Mouse (Mus musculus) retina, embryonic 14.5 days (tissue): ENCODE measurements around the gene Knstrn.

Source experiments
- DNase-seq: peaks from one replicate; pipeline ENCODE4 v3.0.0-alpha.2; 2015; ENCODE audit warnings: low spot score

Knstrn gene

DNA sequence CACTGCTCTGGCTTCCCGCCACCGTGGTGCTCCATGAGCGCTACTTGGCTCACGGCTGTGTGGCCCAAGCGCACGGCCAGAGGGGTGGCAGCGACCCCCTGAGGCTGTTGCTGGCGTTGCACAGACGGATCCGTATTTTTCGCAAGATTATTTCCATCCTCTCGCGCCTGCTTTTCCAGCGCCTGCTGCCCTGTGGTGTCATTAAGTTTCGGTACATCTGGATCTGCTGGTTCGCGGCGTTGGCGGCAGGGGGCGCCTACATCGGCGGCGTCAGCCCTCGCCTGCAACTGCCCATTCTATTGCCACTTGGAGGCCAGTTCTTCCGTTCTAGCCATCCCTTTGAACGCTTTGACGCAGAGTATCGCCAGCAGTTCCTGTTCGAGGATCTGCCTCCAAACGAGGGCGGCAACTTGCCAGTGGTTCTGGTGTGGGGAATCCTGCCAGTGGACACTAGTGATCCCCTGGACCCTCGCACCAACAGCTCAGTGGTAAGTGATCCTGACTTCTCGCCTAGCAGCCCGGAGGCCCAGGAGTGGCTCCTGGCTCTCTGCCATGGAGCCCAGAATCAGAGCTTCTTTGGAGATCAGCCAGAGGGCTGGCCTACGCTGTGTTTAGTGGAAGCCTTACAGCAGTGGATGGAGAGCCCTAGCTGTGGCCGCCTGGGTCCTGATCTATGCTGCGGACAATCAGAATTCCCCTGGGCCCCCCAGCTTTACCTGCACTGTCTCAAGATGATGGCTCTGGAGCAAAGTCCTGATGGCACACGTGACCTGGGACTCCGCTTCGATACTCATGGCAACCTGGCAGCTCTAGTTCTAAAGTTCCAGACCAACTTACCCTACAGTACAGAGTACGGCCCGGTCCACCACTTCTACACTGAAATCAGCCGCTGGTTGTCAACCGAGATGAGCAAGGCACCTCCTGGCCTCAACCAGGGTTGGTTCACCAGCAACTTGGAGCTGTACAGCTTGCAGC is 23.0 kb upstream of the Knstrn start:
- DNase-seq: peak; percentile 72

DNA sequence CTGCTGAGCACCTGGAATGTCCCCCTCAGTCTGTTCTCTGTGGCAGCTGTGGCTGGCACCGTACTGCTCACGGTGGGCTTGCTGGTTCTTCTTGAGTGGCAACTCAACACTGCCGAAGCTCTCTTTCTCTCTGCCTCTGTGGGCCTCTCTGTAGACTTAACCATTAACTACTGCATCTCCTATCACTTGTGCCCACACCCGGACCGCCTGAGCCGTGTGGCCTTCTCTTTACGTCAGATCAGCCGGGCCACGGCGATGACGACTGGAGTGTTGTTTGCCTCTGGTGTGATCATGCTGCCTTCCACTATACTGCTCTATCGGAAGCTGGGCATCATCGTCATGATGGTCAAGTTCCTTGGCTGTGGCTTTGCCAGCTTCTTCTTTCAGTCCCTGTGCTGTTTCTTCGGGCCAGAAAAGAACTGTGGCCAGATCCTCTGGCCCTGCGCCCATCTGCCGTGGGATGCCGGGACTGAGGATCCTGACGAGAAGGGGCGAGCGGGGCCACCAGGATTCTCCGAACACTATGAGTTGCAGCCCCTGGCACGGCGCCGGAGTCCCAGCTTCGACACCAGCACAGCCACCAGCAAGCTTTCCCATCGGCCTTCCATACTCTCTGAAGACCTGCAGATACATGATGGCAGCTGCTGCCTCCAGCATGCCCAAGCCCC is 22.1 kb upstream of the Knstrn start:
- DNase-seq: no peak

DNA sequence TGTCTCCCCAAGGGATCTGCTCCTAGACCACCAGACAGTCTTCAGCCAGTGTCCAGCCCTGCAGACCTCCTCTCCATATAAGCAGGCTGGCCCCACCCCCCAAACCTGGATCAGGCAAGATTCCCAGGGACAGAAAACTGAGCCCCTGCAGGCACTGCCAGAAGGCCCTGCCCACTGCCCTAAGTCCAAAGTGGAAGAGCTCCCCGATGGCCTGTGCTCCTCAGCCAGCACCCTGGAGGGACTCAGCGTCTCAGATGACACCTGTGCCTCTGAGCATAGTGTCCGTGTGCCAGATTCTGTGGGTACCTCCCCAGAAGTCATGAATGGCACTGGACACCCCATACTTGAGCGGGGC is 21.6 kb upstream of the Knstrn start:
- DNase-seq: no peak

GRCm38 (mm10) chr2:118793636-118794035 is 20.2 kb upstream of the Knstrn start:
- DNase-seq: no peak

- DNase-seq: no peak
Measured at GRCm38 (mm10) chr2:118802542-118803118, 11.2 kb upstream of the Knstrn start.

DNA sequence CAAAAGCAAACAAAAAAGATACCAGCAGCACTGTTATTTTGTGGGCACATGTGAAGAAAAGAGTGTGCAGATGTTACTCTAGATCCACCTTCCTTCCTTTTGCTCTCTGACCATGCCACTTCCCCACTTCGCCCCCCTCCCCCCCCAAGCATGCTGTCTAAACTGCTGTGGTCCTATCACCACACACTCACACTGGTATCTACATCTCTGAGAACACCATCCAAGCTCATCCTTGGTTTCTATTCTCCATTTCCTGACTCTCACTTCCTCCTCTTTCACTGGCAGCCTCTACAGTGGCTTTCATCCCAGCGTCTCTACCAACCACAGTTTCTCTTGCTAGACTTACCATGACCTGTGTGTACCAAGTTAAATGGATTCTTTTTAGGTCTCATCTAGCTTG is 9.3 kb upstream of the Knstrn start:
- no peak for DNase-seq

DNA sequence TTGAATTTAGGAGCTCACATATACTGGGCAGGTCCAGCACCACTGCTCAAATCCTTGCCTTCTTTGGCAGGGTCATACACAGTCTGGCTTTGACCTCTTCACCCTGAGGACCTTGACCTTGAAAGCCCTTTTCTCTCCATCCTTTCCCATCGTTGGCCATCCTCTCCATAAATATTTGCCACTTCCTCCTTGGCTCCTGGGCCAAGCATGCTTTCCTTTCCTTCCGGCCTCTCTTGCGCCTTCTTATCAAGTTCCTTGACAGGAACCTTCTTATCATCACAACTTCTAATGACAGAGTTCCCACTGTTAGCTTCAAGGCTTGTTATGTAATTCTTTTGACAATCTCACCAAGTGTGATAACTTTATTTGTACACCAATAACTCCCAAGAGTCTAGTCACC is 8.7 kb upstream of the Knstrn start:
- DNase-seq: no peak

DNA sequence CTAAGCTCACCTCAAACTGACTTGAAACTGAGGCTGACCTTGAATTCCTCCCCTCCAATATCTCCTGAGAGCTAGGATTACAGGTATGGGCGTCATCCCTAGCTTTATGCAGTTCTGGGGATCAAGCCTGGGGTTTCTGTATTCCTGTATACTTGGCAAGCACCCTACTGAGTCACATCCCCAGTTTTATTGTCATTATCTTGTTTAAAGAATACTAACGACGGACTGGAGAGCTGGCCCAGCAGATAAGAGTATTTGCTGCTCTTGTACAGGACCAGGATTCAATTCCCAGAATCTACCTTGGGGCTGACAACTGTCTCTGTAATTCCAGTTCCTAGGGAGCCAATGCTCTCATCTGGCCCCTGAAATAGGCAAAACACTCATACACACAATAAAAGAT is 8.0 kb upstream of the Knstrn start:
- DNase-seq: no peak

- no peak for DNase-seq
Measured at GRCm38 (mm10) chr2:118806860-118807259, 6.9 kb upstream of the Knstrn start.

DNA sequence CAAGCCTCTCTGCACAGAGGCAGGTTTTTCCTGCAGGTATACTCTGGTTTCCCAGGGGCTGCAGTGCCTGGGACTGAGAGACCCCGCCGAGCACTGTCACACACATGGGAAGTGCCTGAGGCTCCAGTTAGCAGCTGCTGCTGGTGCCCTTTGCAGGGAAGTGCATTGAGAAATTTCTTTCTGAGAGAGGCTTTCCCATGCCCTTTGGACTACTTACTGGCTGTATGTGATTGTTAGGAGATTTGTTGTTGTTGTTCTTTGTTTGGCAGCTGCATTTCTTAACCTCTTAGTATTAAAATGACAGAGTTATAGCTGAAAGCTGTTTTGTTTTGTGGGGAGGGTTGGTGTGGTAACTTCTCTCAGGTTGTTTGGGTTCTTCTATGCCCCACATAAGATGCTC is 2.9 kb upstream of the Knstrn start:
- no peak for DNase-seq

GRCm38 (mm10) chr2:118812724-118813123 is 1.1 kb upstream of the Knstrn start:
- no peak for DNase-seq

- no peak for DNase-seq
Measured at GRCm38 (mm10) chr2:118822800-118823199, 9.0 kb downstream of the Knstrn start.

GRCm38 (mm10) chr2:118824396-118824795 is 10.6 kb downstream of the Knstrn start:
- no peak for DNase-seq

- DNase-seq: no peak
Measured at GRCm38 (mm10) chr2:118829096-118829495, 15.3 kb downstream of the Knstrn start.

DNA sequence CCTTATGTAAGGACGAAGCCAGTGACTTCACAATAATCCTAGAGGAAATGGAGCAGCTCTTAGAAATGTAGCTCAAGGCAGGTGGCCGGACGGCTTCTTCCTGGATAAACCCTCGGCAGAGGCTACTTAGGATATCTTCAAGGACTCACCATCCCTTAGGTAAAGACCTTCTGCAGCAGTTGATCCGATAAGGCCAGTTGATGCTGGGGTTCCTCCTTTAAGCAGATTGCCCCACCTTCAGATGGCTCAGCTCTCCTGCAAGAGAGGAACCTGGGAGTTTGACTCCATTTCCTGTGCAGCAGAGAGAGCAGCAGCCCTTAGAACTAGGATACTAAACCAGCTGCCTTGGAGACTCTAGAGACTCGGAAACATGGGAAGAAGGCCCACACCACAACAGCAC is 20.3 kb downstream of the Knstrn start:
- no peak for DNase-seq

GRCm38 (mm10) chr2:118835115-118835514 is 21.3 kb downstream of the Knstrn start:
- no peak for DNase-seq

DNA sequence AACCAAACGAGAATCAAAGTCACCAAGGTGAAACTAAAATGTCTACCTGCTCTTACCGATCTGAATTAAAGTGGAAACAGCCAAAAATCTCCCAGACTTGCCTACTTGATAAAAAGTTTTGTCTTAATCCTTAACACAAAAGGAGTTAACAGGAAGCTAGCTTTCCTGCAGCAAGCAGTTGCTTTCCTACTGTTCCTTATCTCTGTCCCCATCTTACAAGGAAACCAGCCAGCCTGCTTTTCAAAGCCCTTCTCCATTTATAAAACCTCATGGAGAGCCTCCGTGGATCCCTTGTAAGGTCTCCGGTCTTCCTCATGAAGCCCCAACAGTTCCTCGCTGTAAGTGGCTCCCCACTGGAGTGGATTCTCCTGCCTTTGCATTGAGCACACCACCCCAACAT is 24.5 kb downstream of the Knstrn start:
- DNase-seq: no peak

DNA sequence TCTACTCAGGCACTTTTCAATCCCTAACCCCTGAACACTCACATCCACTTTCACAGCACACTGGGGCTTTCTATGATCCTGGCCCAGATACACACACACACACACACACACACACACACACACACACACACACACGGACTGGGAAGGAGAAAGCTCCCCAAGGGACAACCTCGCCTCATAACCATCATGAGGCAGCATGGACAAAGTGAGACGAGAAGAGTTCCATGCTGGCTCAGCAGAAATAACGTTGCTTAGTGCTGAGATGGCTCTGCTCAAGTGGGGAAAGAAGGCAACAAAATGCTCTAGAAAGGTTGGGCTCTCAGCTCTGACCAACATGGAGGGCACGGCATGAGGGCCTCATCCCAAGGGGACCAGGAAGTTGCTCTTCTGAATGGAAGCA is 27.4 kb downstream of the Knstrn start:
- no peak for DNase-seq

GRCm38 (mm10) chr2:118841774-118842173 is 28.0 kb downstream of the Knstrn start:
- DNase-seq: no peak

GRCm38 (mm10) chr2:118844427-118844826 is 30.6 kb downstream of the Knstrn start:
- no peak for DNase-seq

DNA sequence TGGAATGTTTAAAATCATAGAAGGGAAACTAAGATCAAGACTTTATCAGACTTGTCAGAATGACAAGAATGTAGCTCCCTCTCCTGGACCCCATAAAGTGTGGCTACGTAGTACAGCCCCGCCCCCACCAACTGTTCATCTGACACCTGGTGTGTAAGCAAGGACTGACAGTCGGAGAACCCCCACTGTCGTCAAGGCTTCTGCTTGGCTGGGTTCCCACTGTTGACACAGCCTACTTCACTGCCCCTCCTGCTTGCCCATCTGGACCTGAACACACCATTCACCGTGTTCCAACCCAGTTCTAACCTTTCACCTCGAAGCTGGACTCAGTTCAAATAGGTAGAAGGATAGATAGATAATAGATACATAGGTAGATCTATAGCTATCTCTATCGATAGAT is 32.4 kb downstream of the Knstrn start:
- DNase-seq: no peak

- DNase-seq: peak; percentile 32
Measured at GRCm38 (mm10) chr2:118851756-118852155, 38.0 kb downstream of the Knstrn start.
